Mouse (Mus musculus) G1E (cell line): ENCODE measurements at regions not wholly inside any gene's neighbourhood (a gene's known extent, or its start where the extent isn't known, plus 50 kb on each side); places are given as distances from the start of the nearest gene placed in this dataset.

Experiments
- CTCF ChIP-seq: IDR thresholded peaks from 2 replicates; pipeline ENCODE4 v1.5.1; 2012; ENCODE audit warnings: low read depth, low read length, inconsistent platforms, mixed read lengths
- GATA1 ChIP-seq: IDR thresholded peaks from 2 replicates; pipeline ENCODE4 v1.6.1; 2012; ENCODE audit warnings: borderline replicate concordance, low read length, inconsistent platforms, mixed read lengths
- POLR2AphosphoS5 ChIP-seq: IDR thresholded peaks from 2 replicates; pipeline ENCODE4 v1.6.1; 2012; ENCODE audit warnings: low read depth, low read length, inconsistent platforms; ENCODE audit not compliant: insufficient replicate concordance
- TAL1 ChIP-seq: conservative IDR thresholded peaks from 2 replicates; pipeline ENCODE4 v1.6.1; 2012; ENCODE audit warnings: low read depth, low read length, inconsistent platforms, mixed read lengths

DNA sequence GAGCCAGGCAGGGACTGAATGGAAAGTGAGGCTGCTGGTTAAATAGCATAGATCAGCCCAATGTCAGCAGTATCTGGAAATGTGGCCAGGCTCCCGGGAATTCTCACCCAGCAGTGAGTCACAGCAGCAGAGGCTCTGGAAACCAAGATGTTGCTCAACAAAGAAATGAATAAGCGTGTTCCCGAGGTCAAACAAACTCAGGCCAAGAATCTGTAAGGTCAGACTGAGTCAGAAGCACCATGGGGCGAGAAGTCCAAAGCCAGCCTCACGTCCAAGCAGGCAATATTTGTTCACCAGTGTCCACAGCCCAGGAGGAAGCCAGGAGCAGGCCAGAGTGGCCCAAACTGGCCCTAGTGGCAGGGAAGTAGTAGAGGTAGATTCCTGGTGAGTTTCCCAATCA is 473.6 kb downstream of the Etnk1 start:
- no peak for TF ChIP-seq CTCF
- TF ChIP-seq GATA1: no peak
- TF ChIP-seq TAL1: no peak
- TF ChIP-seq POLR2AphosphoS5: no peak
